8 mouse cellular contexts compared by ENCODE assay signal in the genomic region with DNA sequence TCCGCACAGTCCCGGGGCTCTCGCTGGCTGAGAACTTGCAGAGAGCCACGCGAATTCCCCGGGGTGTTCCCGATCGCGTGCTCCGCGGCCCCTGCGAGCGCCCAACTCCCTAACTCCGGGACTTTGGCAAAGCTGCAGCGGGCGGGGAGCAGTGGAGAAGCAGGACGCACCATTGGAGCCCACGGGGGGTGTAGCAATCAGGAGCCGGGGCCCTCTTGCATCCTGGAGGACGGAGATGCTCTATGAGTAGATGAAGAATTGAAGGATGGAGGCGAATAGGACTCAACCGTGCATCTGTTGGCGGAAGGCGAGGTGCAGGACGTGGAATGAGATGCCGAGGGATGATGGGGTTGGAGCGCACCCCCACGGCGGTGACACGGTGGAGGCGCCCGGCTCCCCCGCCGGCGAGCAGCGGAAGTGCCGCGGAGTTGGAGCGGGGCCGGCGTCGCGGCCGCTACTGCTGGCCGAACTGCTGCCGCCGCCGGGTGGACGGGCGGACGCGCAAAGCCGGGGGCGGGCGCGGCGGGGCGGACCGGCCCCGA. TPM values are rescaled to one million over a fixed set of nuclear protein-coding genes. Genes with fewer than 3 reads are reported as not detected.
DNase-seq lines count a peak whose midpoint lies in the region; ATAC-seq lines count a peak whose summit lies in the region.

Gene Galnt10 (plus strand): TSS at position 425 of the 542 bp plus-strand sequence.

- ATAC-seq in hindbrain, embryonic 14.5 days (ENCODE audit: low FRiP score): peak; percentile 91

- H3K36me3 ChIP-seq in hindbrain, embryonic 14.5 days (replicated peaks; ENCODE audit: control insufficient read depth, insufficient read depth): no peaks in the 10 kb centered on the region

- H3K9ac ChIP-seq in hindbrain, embryonic 14.5 days: peak within 1 kb of the TSS; percentile 71

- peak; percentile 73 for DNase-seq in T-cell, adult 2 months (ENCODE audit: low spot score)
- peak; percentile 84 for DNase-seq in cerebellum, postnatal 36 days
- peak; percentile 82 to 89 for DNase-seq in frontal cortex, postnatal 36 days (ENCODE audit: low spot score in 2 of 2)
- DNase-seq in hindbrain, embryonic 14.5 days (ENCODE audit: low spot score): peak; percentile 82
- DNase-seq in layer of hippocampus, postnatal 25 days (ENCODE audit: extremely low spot score in 1 of 2, low spot score in 1 of 2): peak; percentile 85
- peak; percentile 83 for DNase-seq in lung, postnatal 25 days (ENCODE audit: low spot score)
- DNase-seq in retina, adult 2 months (ENCODE audit: low read depth, low spot score): peak; percentile 85
- peak; percentile 86 for DNase-seq in thymus, postnatal 25 days

- no peaks in the 10 kb centered on the region for H3K27me3 ChIP-seq in hindbrain, embryonic 14.5 days (ENCODE audit: control insufficient read depth, insufficient read depth, low read length)

- WGBS in hindbrain, embryonic 14.5 days: under 1% methylated on average over 47 of the region's 60 CpGs

- H3K4me2 ChIP-seq in hindbrain, embryonic 14.5 days (replicated peaks): peak within 1 kb of the TSS; percentile 71

- H3K9me3 ChIP-seq in hindbrain, embryonic 14.5 days (ENCODE audit: control insufficient read depth, low read length): no peaks in the 10 kb centered on the region

- peaks cover 26% of the 10 kb centered on the region for H3K4me1 ChIP-seq in hindbrain, embryonic 14.5 days (replicated peaks; ENCODE audit: control insufficient read depth, insufficient read depth, low read length)

- H3K27ac ChIP-seq in hindbrain, embryonic 14.5 days: peak within 1 kb of the TSS; percentile 79

- H3K4me3 ChIP-seq in hindbrain, embryonic 14.5 days (replicated peaks; ENCODE audit: low read length): peak within 1 kb of the TSS; percentile 59

RNA-seq across cellular contexts. Expression of gene Galnt10, which starts in this region (rescaled TPM):
- polyA plus RNA-seq in hindbrain, embryonic 14.5 days (2014; fragmentation: Nextera tagmentation; extraction: Ambion mirVana): 8.8 and 9.8 TPM in 2 replicates
- 1 to 10 TPM; 7.1 TPM for total RNA-seq in layer of hippocampus, postnatal 25 days (2021)

Comparison
In these comparisons a context has a peak if more than half of its experiments do, and no peak if none do; other contexts are left out.
1. Peak in every context shown above with its lines: DNase-seq, ATAC-seq, H3K4me3 ChIP-seq and H3K27ac ChIP-seq.